Mouse (Mus musculus) intestine, postnatal 0 days (tissue): ENCODE measurements at regions not wholly inside any gene's neighbourhood (a gene's known extent, or its start where the extent isn't known, plus 50 kb on each side); places are given as distances from the start of the nearest gene placed in this dataset.

Source experiments
- ATAC-seq: fragments of 200-750 bp; cut with Nextera tagmentation; 2 replicates; pipeline ENCODE4 v1.8.0; 2017; ENCODE audit warnings: mild to moderate bottlenecking, moderate TSS enrichment, moderate library complexity
- H3K27ac ChIP-seq: fragments of 300-500 bp; sonication (generic); 2 replicates; pipeline ENCODE4 v1.5.1; 2014; ENCODE audit warnings: mild to moderate bottlenecking, low read depth, low read length, moderate library complexity
- H3K27me3 ChIP-seq: fragments of 300-500 bp; sonication (generic); replicated peaks from 2 replicates; pipeline ENCODE4 v1.6.1; 2014; ENCODE audit warnings: low read length, mixed read lengths; ENCODE audit not compliant: control insufficient read depth, insufficient read depth
- H3K36me3 ChIP-seq: fragments of 300-500 bp; sonication (generic); 2 replicates; pipeline ENCODE4 v1.6.1; 2014; ENCODE audit warnings: mild to moderate bottlenecking, moderate library complexity; ENCODE audit not compliant: control insufficient read depth, insufficient read depth
- H3K4me1 ChIP-seq: fragments of 300-500 bp; sonication (generic); replicated peaks from 2 replicates; pipeline ENCODE4 v1.6.1; 2014; ENCODE audit warnings: antibody characterized with exemption, low read length, mixed read lengths; ENCODE audit not compliant: control insufficient read depth, insufficient read depth
- H3K4me2 ChIP-seq: fragments of 300-500 bp; sonication (generic); replicated peaks from 2 replicates; pipeline ENCODE4 v1.6.1; 2014; ENCODE audit warnings: low read depth, mild to moderate bottlenecking, moderate library complexity
- H3K4me3 ChIP-seq: fragments of 300-500 bp; sonication (generic); 2 replicates; pipeline ENCODE4 v1.5.1; 2014; ENCODE audit warnings: low read depth, low read length
- H3K9ac ChIP-seq: fragments of 300-500 bp; sonication (generic); 2 replicates; pipeline ENCODE4 v1.6.1; 2014; ENCODE audit warnings: mild to moderate bottlenecking, low read depth, low read length
- H3K9me3 ChIP-seq: fragments of 300-500 bp; sonication (generic); 2 replicates; pipeline ENCODE4 v1.6.1; 2016; ENCODE audit warnings: mixed run types; ENCODE audit not compliant: control insufficient read depth
- CTCF ChIP-seq: sonication (generic); IDR thresholded peaks from 2 replicates; pipeline ENCODE4 v1.5.1; 2016; ENCODE audit warnings: low read depth, mild to moderate bottlenecking, control low read depth, antibody characterized with exemption, moderate library complexity
- WGBS: fragments of 180-500 bp; shearing (Covaris S2); extraction: QIAGEN DNeasy Blood & Tissue Kit; methylation state at CpG from one replicate; pipeline ENCODE4 v1.1.7; 2014; 5-methylcytosine and 5-hydroxymethylcytosine counted together

GRCm38 (mm10) chr16:79406216-79406615 lies 315.3 kb upstream of the Tmprss15 start:
- WGBS: 52% methylated on average over 2 of the region's 2 CpGs

GRCm38 (mm10) chr16:79404064-79404463 lies 313.2 kb upstream of the Tmprss15 start:
- H3K4me3 ChIP-seq: no peak overlapping the region

More at GRCm38 (mm10) chr16:79406216-79406615, 315.3 kb upstream of the Tmprss15 start:
- Histone ChIP-seq H3K4me1 (no peaks in the 10 kb centered on the region), H3K4me3 (no peak overlapping the region), H3K27me3 (no peaks in the 10 kb centered on the region), H3K36me3 (no peaks in the 10 kb centered on the region), H3K27ac (no peak overlapping the region), H3K9ac (no peak overlapping the region), H3K9me3 (no peaks in the 10 kb centered on the region), H3K4me2 (no peak overlapping the region)
- no peak for ATAC-seq
- no peak for TF ChIP-seq CTCF

GRCm38 (mm10) chr16:79400100-79400499 lies 309.2 kb upstream of the Tmprss15 start:
- 82% methylated on average over 3 of the region's 3 CpGs for WGBS
- no peaks in the 10 kb centered on the region for H3K9me3 ChIP-seq
- no peak for ATAC-seq
- H3K4me2 ChIP-seq: no peak overlapping the region
- no peaks in the 10 kb centered on the region for H3K27me3 ChIP-seq
- TF ChIP-seq CTCF: no peak
- no peak overlapping the region for H3K27ac ChIP-seq
- no peaks in the 10 kb centered on the region for H3K36me3 ChIP-seq
- H3K4me1 ChIP-seq: no peaks in the 10 kb centered on the region
- H3K9ac ChIP-seq: no peak overlapping the region
- H3K4me3 ChIP-seq: no peak overlapping the region

More at GRCm38 (mm10) chr16:79404064-79404463, 313.2 kb upstream of the Tmprss15 start:
- Histone ChIP-seq H3K27ac (no peak overlapping the region), H3K36me3 (no peaks in the 10 kb centered on the region), H3K4me2 (no peak overlapping the region), H3K4me1 (no peaks in the 10 kb centered on the region), H3K9ac (no peak overlapping the region), H3K9me3 (no peaks in the 10 kb centered on the region), H3K27me3 (no peaks in the 10 kb centered on the region)
- WGBS: 89% methylated on average over 1 of the region's 1 CpGs
- ATAC-seq: no peak
- no peak for TF ChIP-seq CTCF

- no peak overlapping the region for H3K27ac ChIP-seq
- H3K9me3 ChIP-seq: no peaks in the 10 kb centered on the region
- TF ChIP-seq CTCF: no peak
- no peaks in the 10 kb centered on the region for H3K27me3 ChIP-seq
- ATAC-seq: no peak
- H3K4me3 ChIP-seq: no peak overlapping the region
- no peaks in the 10 kb centered on the region for H3K4me1 ChIP-seq
- WGBS: 68% methylated on average over 2 of the region's 2 CpGs
- no peak overlapping the region for H3K4me2 ChIP-seq
- no peaks in the 10 kb centered on the region for H3K36me3 ChIP-seq
- no peak overlapping the region for H3K9ac ChIP-seq
Measured at GRCm38 (mm10) chr16:79398476-79398875, 307.6 kb upstream of the Tmprss15 start.

GRCm38 (mm10) chr16:79394425-79394824 lies 303.5 kb upstream of the Tmprss15 start:
- Histone ChIP-seq H3K4me2 (no peak overlapping the region), H3K4me1 (no peaks in the 10 kb centered on the region), H3K9ac (no peak overlapping the region), H3K27ac (no peak overlapping the region), H3K4me3 (no peak overlapping the region), H3K9me3 (no peaks in the 10 kb centered on the region), H3K27me3 (no peaks in the 10 kb centered on the region), H3K36me3 (no peaks in the 10 kb centered on the region)
- TF ChIP-seq CTCF: no peak
- no peak for ATAC-seq

- 66% methylated on average over 3 of the region's 3 CpGs for WGBS
Measured at GRCm38 (mm10) chr16:79386421-79386820, 295.5 kb upstream of the Tmprss15 start.

GRCm38 (mm10) chr16:79350127-79350526 lies 259.2 kb upstream of the Tmprss15 start:
- Histone ChIP-seq H3K36me3 (no peaks in the 10 kb centered on the region), H3K27ac (no peak overlapping the region), H3K4me1 (no peaks in the 10 kb centered on the region), H3K9me3 (no peaks in the 10 kb centered on the region), H3K27me3 (no peaks in the 10 kb centered on the region), H3K4me2 (no peak overlapping the region), H3K4me3 (no peak overlapping the region), H3K9ac (no peak overlapping the region)
- TF ChIP-seq CTCF: no peak
- ATAC-seq: no peak

More at GRCm38 (mm10) chr16:79386421-79386820, 295.5 kb upstream of the Tmprss15 start:
- Histone ChIP-seq H3K9ac (no peak overlapping the region), H3K4me1 (no peaks in the 10 kb centered on the region), H3K9me3 (no peaks in the 10 kb centered on the region), H3K4me3 (no peak overlapping the region), H3K27me3 (no peaks in the 10 kb centered on the region), H3K36me3 (no peaks in the 10 kb centered on the region), H3K27ac (no peak overlapping the region), H3K4me2 (no peak overlapping the region)
- TF ChIP-seq CTCF: no peak
- ATAC-seq: no peak
